Mouse (Mus musculus) layer of hippocampus, adult 6 months (tissue): ENCODE data around the gene Saxo1. TPM values are rescaled to one million over a fixed set of nuclear protein-coding genes. Genes with fewer than 3 reads are reported as not detected.

Experiments
- long read RNA-seq, 2 experiments: library from polyadenylated mRNA; unstranded; transcript quantifications; one replicate each; pipeline ENCODE4 v2.0.0; 2019 to 2020
- polyA plus RNA-seq: library from polyadenylated mRNA; unstranded; fragments of <200 nt; fragmentation: Nextera tagmentation; gene quantifications from 2 replicates; pipeline ENCODE4 v1.2.3, GENCODE M21; 2021

The Saxo1 gene
- polyA plus RNA-seq = not detected in 2 replicates
- long read RNA-seq, experiment 1 = 0 reads
- long read RNA-seq, experiment 2 = 0 reads

DNA sequence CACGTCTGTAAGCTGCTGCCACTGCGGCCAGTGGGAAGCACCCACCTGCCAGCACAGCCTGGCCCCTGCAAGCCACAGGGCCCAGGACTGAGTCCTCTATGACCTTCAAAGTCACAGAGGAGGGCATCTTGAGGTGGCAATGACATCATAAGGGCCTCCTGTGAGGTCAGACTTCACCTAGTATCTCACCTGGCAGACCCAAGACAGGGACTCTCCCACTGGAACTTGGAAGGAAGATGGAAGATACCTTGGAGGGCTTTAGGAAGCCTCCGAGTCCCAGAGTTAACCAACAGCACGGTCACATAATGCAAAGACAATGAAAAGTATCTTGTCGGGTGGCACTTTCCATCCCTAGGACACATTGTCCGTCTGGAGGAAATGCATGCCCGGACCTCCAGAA is at the start of gene Saxo1:
TSS of gene Saxo1 (minus strand) at position 101 of the 400 bp plus-strand sequence.

GRCm38 (mm10) chr4:86575283-86575983 is 17.3 kb upstream of the Saxo1 start, which contains the start of gene Rraga:
Gene Rraga (plus strand): TSS chr4:86575668.

Other genes with a start within 250 kb of the Saxo1 start
- gene Rraga, start 17.3 kb upstream of the Saxo1 start, polyA plus RNA-seq = 43.3 and 53.3 TPM in 2 replicates
- gene Haus6, start 53.7 kb upstream of the Saxo1 start, polyA plus RNA-seq = 1.8 and 2.7 TPM in 2 replicates
- 14.0 and 18.4 TPM in 2 replicates for gene Plin2, start 111.7 kb upstream of the Saxo1 start, polyA plus RNA-seq
- 0.69 and 1.0 TPM in 2 replicates for gene Dennd4c, start 190.2 kb upstream of the Saxo1 start, polyA plus RNA-seq